In the genomic region with DNA sequence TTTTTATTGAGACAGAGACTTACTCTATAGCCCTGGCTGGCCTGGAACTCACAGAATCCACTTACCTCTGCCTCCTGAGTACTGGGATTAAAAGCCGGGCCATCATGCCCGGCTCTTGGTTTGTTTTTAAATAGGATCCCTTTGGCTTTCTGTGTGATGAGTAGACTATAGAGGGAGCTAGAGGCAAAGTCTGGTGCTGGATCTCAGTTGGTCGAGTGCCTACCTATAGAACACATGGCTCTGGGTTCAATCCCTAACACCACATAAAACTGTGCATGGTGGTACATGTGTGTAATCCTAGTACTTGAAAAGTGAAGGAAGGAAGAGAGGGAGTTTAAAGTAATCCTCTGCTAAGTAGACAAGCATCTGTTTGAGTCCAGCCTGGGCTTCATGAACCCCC, we compare ENCODE assay signal across 21 mouse cellular contexts.
"Had no signal": no experiment of that assay in that cellular context is flagged by ENCODE, and none has a peak within 500 bp of the region (broad histone marks: within the 10 kb centered on the region; RNA-seq: fewer than 3 reads in every experiment).

No protein-coding gene starts in this region.

- H3K9ac ChIP-seq: kidney, embryonic 15.5 days; limb, embryonic 13.5 days; lung, embryonic 15.5 days; midbrain, embryonic 12.5 days; neural tube, embryonic 13.5 days; stomach, embryonic 15.5 days had no signal

- ATAC-seq: intestine, embryonic 16.5 days; midbrain, embryonic 16.5 days had no signal

- DNase-seq: kidney, adult 8-10 months; kidney, postnatal 10 days; kidney, postnatal 36 days; lung, adult 18-20 months; lung, postnatal 10 days; lung, postnatal 36 days; retina, postnatal 1 day; right cerebral cortex, postnatal 25 days; spleen, adult 18-20 months; thymus, adult 18-20 months; thymus, postnatal 36 days had no signal

- H3K27ac ChIP-seq: kidney, embryonic 15.5 days; limb, embryonic 10.5 days; limb, embryonic 13.5 days; lung, embryonic 15.5 days; midbrain, embryonic 12.5 days; neural tube, embryonic 13.5 days; stomach, embryonic 15.5 days had no signal

- H3K36me3 ChIP-seq: kidney, embryonic 15.5 days; limb, embryonic 10.5 days; limb, embryonic 13.5 days; lung, embryonic 15.5 days; midbrain, embryonic 12.5 days; neural tube, embryonic 13.5 days; stomach, embryonic 15.5 days had no signal

- H3K9me3 ChIP-seq: kidney, embryonic 15.5 days; limb, embryonic 10.5 days; limb, embryonic 13.5 days; lung, embryonic 15.5 days; midbrain, embryonic 12.5 days; neural tube, embryonic 13.5 days; stomach, embryonic 15.5 days had no signal

- H3K27me3 ChIP-seq: lung, embryonic 15.5 days; midbrain, embryonic 12.5 days; stomach, embryonic 15.5 days had no signal

- H3K4me1 ChIP-seq: limb, embryonic 13.5 days; lung, embryonic 15.5 days; neural tube, embryonic 13.5 days; stomach, embryonic 15.5 days had no signal

- H3K4me3 ChIP-seq: kidney, embryonic 15.5 days; limb, embryonic 10.5 days; limb, embryonic 13.5 days; lung, embryonic 15.5 days; midbrain, embryonic 12.5 days; myocyte; neural tube, embryonic 13.5 days; stomach, embryonic 15.5 days had no signal

- H3K4me2 ChIP-seq: kidney, embryonic 15.5 days; limb, embryonic 13.5 days; lung, embryonic 15.5 days; midbrain, embryonic 12.5 days; neural tube, embryonic 13.5 days; stomach, embryonic 15.5 days had no signal
